Mouse (Mus musculus): ENCODE measurements around the gene Dhcr7.

- TF ChIP-seq CTCF (IDR thresholded peaks at IDR 0.05; ENCODE audit: insufficient read depth, low read depth, low read length): no peak
- TF ChIP-seq POLR2A (IDR thresholded peaks at IDR 0.05; ENCODE audit: insufficient read depth, low read depth, low read length): no peak
Observed at GRCm38 (mm10) chr7:143848127-143848767, 25.3 kb downstream of the Dhcr7 start.
